Mouse (Mus musculus) midbrain, postnatal 0 days (tissue): Measurements from ENCODE around the gene Dusp7. TPM values are rescaled to one million over a fixed set of nuclear protein-coding genes. Genes with fewer than 3 reads are reported as not detected.

Experiments used
- ATAC-seq: fragments of 200-750 bp; cut with Nextera tagmentation; 2 replicates; pipeline ENCODE4 v1.8.0; 2017; ENCODE audit warnings: moderate number of reproducible peaks, mild to moderate bottlenecking, moderate TSS enrichment, moderate library complexity; ENCODE audit not compliant: low FRiP score
- DNase-seq: peaks from one replicate; pipeline ENCODE4 v3.0.0-alpha.2; 2015; ENCODE audit warnings: low spot score
- H3K27ac ChIP-seq: fragments of 300-500 bp; sonication (generic); 2 replicates; pipeline ENCODE4 v1.5.1; 2014; ENCODE audit warnings: low read depth, mild to moderate bottlenecking, low read length, mixed read lengths
- H3K27me3 ChIP-seq: fragments of 300-500 bp; sonication (generic); 2 replicates; pipeline ENCODE4 v1.6.1; 2014; ENCODE audit warnings: low read length, control low read depth, mixed read lengths; ENCODE audit not compliant: insufficient read depth
- H3K36me3 ChIP-seq: fragments of 300-500 bp; sonication (generic); 2 replicates; pipeline ENCODE4 v1.6.1; 2014; ENCODE audit warnings: low read length, control low read depth, mixed read lengths; ENCODE audit not compliant: insufficient read depth
- H3K4me1 ChIP-seq: fragments of 300-500 bp; sonication (generic); 2 replicates; pipeline ENCODE4 v1.6.1; 2014; ENCODE audit warnings: mild to moderate bottlenecking, control low read depth, antibody characterized with exemption, low read length, mixed read lengths; ENCODE audit not compliant: insufficient read depth
- H3K4me2 ChIP-seq: fragments of 300-500 bp; sonication (generic); 2 replicates; pipeline ENCODE4 v1.6.1; 2014; ENCODE audit warnings: low read depth, mild to moderate bottlenecking, low read length, mixed read lengths; ENCODE audit not compliant: poor library complexity, severe bottlenecking
- H3K4me3 ChIP-seq: fragments of 300-500 bp; sonication (generic); 2 replicates; pipeline ENCODE4 v1.5.1; 2014; ENCODE audit warnings: low read depth, mild to moderate bottlenecking, low read length, moderate library complexity
- H3K9ac ChIP-seq: fragments of 300-500 bp; sonication (generic); replicated peaks from 2 replicates; pipeline ENCODE4 v1.6.1; 2014; ENCODE audit warnings: mild to moderate bottlenecking, low read length, moderate library complexity, mixed read lengths; ENCODE audit not compliant: poor library complexity, severe bottlenecking
- H3K9me3 ChIP-seq: fragments of 300-500 bp; sonication (generic); 2 replicates; pipeline ENCODE4 v1.6.1; 2016; ENCODE audit warnings: low read length, control low read depth
- CTCF ChIP-seq: IDR thresholded peaks from 2 replicates; pipeline ENCODE4 v1.5.1; 2016; ENCODE audit warnings: antibody characterized with exemption, mild to moderate bottlenecking
- WGBS: fragments of 180-500 bp; shearing (Covaris S2); extraction: QIAGEN DNeasy Blood & Tissue Kit; methylation state at CpG from one replicate; pipeline ENCODE4 v1.1.7; 2014; 5-methylcytosine and 5-hydroxymethylcytosine counted together
- polyA plus RNA-seq: library from polyadenylated mRNA; unstranded; fragments of >200 nt; fragmentation: Nextera tagmentation; extraction: Ambion mirVana; gene quantifications from 2 replicates; pipeline ENCODE4 v1.2.1, GENCODE M21; 2015
- total RNA-seq: library from RNA; depleted of rRNA; stranded (reverse); fragments of >200 nt; gene quantifications from 2 replicates; pipeline ENCODE4 v1.2.3, GENCODE M21; 2014

Dusp7 gene
- total and polyA plus RNA-seq, 2 experiments from 2014 or later = 19.4 to 79.2 TPM

- ATAC-seq (peak; percentile 56; the same call in 1 of the 2 replicates), DNase-seq (peak; percentile 51)
- H3K9ac ChIP-seq = no peak overlapping the region
- no peaks in the 10 kb centered on the region for H3K4me1 ChIP-seq
- H3K36me3 ChIP-seq = no peaks in the 10 kb centered on the region
- H3K27me3 ChIP-seq = no peaks in the 10 kb centered on the region
- no peaks in the 10 kb centered on the region for H3K9me3 ChIP-seq
- H3K4me2 ChIP-seq = no peak overlapping the region
- 71% methylated on average over 2 of the region's 2 CpGs for WGBS
- H3K27ac ChIP-seq = no peak overlapping the region; the same call in 1 of the 2 replicates
- H3K4me3 ChIP-seq = no peak overlapping the region
- TF ChIP-seq CTCF = peak; percentile 71
Observed at GRCm38 (mm10) chr9:106349075-106349474, 19.4 kb upstream of the Dusp7 start.

GRCm38 (mm10) chr9:106351178-106351577 is 17.3 kb upstream of the Dusp7 start:
- Histone ChIP-seq H3K4me2 (no peak overlapping the region), H3K36me3 (no peaks in the 10 kb centered on the region), H3K4me3 (no peak overlapping the region), H3K9me3 (no peaks in the 10 kb centered on the region), H3K27me3 (no peaks in the 10 kb centered on the region), H3K4me1 (no peaks in the 10 kb centered on the region), H3K9ac (no peak overlapping the region), H3K27ac (no peak overlapping the region)
- DNase-seq (no peak), ATAC-seq (no peak)
- 69% methylated on average over 6 of the region's 6 CpGs for WGBS
- peak; percentile 6; the same call in 1 of the 2 replicates for TF ChIP-seq CTCF

GRCm38 (mm10) chr9:106353779-106354178 is 14.7 kb upstream of the Dusp7 start:
- no peak for TF ChIP-seq CTCF
- H3K27ac ChIP-seq = no peak overlapping the region
- 71% methylated on average over 6 of the region's 6 CpGs for WGBS
- no peak overlapping the region for H3K4me2 ChIP-seq
- H3K36me3 ChIP-seq = no peaks in the 10 kb centered on the region
- no peak for DNase-seq
- no peaks in the 10 kb centered on the region for H3K9me3 ChIP-seq
- no peaks in the 10 kb centered on the region for H3K4me1 ChIP-seq
- H3K27me3 ChIP-seq = no peaks in the 10 kb centered on the region
- H3K4me3 ChIP-seq = no peak overlapping the region
- no peak for ATAC-seq
- H3K9ac ChIP-seq = no peak overlapping the region

- no peak for TF ChIP-seq CTCF
- WGBS = 86% methylated on average over 6 of the region's 6 CpGs
Observed at GRCm38 (mm10) chr9:106354810-106355209, 13.6 kb upstream of the Dusp7 start.

GRCm38 (mm10) chr9:106355217-106355974 is 13.0 kb upstream of the Dusp7 start:
- Histone ChIP-seq H3K27me3 (no peaks in the 10 kb centered on the region), H3K4me3 (no peak overlapping the region), H3K9ac (no peak overlapping the region), H3K9me3 (no peaks in the 10 kb centered on the region), H3K4me1 (no peaks in the 10 kb centered on the region), H3K27ac (no peak overlapping the region), H3K4me2 (no peak overlapping the region), H3K36me3 (no peaks in the 10 kb centered on the region)
- DNase-seq = no peak
- ATAC-seq = no peak
- WGBS = 71% methylated on average over 10 of the region's 10 CpGs
- no peak for TF ChIP-seq CTCF

More at GRCm38 (mm10) chr9:106354810-106355209, 13.6 kb upstream of the Dusp7 start:
- H3K4me3 ChIP-seq = no peak overlapping the region
- no peak overlapping the region for H3K9ac ChIP-seq
- no peaks in the 10 kb centered on the region for H3K27me3 ChIP-seq
- no peak for DNase-seq
- no peaks in the 10 kb centered on the region for H3K36me3 ChIP-seq
- H3K4me2 ChIP-seq = no peak overlapping the region
- H3K4me1 ChIP-seq = no peaks in the 10 kb centered on the region
- no peak overlapping the region for H3K27ac ChIP-seq
- no peak for ATAC-seq
- no peaks in the 10 kb centered on the region for H3K9me3 ChIP-seq

- ATAC-seq (0 out of 2 replicates have a peak, but pooled peaks have one; percentile 29), DNase-seq (no peak)
- Histone ChIP-seq H3K9me3 (no peaks in the 10 kb centered on the region), H3K4me1 (no peaks in the 10 kb centered on the region), H3K4me2 (no peak overlapping the region), H3K27ac (no peak overlapping the region), H3K9ac (no peak overlapping the region), H3K36me3 (no peaks in the 10 kb centered on the region), H3K4me3 (no peak overlapping the region), H3K27me3 (no peaks in the 10 kb centered on the region)
- TF ChIP-seq CTCF = no peak
Observed at GRCm38 (mm10) chr9:106355975-106356286, 12.5 kb upstream of the Dusp7 start.
